Mouse (Mus musculus) midbrain, embryonic 10.5 days (tissue): ENCODE measurements around the gene Capza2. TPM values are rescaled to one million over a fixed set of nuclear protein-coding genes. Genes with fewer than 3 reads are reported as not detected.
"Not testable (repeated sequence)": the region's sequence is repeated elsewhere in the genome, so short reads cannot be mapped to it uniquely, and the experiment has no call there.

Experiments used
- DNase-seq: peaks from one replicate; pipeline ENCODE4 v3.0.0-alpha.2; 2017; ENCODE audit warnings: low spot score
- H3K27ac ChIP-seq: fragments of 300-500 bp; sonication (generic); replicated peaks from 2 replicates; pipeline ENCODE4 v1.5.1; 2016; ENCODE audit warnings: mild to moderate bottlenecking
- H3K27me3 ChIP-seq: fragments of 300-500 bp; sonication (generic); 2 replicates; pipeline ENCODE4 v1.6.1; 2016; ENCODE audit warnings: low read depth, mild to moderate bottlenecking; ENCODE audit not compliant: poor library complexity, severe bottlenecking
- H3K36me3 ChIP-seq: fragments of 300-500 bp; sonication (generic); 2 replicates; pipeline ENCODE4 v1.6.1; 2016; ENCODE audit warnings: mild to moderate bottlenecking, moderate library complexity
- H3K4me1 ChIP-seq: fragments of 300-500 bp; sonication (generic); 2 replicates; pipeline ENCODE4 v1.6.1; 2016
- H3K4me3 ChIP-seq: fragments of 300-500 bp; sonication (generic); 2 replicates; pipeline ENCODE4 v1.5.1; 2016; ENCODE audit warnings: mild to moderate bottlenecking, moderate library complexity
- H3K9me3 ChIP-seq: fragments of 300-500 bp; sonication (generic); replicated peaks from 2 replicates; pipeline ENCODE4 v1.6.1; 2016; ENCODE audit warnings: mild to moderate bottlenecking
- WGBS: fragments of 180-500 bp; shearing (Covaris S2); methylation state at CpG from one replicate; pipeline ENCODE4 v1.1.7; 2016; 5-methylcytosine and 5-hydroxymethylcytosine counted together
- polyA plus RNA-seq: library from polyadenylated mRNA; unstranded; fragments of >200 nt; fragmentation: Nextera tagmentation; extraction: Ambion mirVana; gene quantifications from 2 replicates; pipeline ENCODE4 v1.2.1, GENCODE M21; 2016

Gene Capza2
- polyA plus RNA-seq, 1 experiment from 2014 or later: 228 TPM

DNA sequence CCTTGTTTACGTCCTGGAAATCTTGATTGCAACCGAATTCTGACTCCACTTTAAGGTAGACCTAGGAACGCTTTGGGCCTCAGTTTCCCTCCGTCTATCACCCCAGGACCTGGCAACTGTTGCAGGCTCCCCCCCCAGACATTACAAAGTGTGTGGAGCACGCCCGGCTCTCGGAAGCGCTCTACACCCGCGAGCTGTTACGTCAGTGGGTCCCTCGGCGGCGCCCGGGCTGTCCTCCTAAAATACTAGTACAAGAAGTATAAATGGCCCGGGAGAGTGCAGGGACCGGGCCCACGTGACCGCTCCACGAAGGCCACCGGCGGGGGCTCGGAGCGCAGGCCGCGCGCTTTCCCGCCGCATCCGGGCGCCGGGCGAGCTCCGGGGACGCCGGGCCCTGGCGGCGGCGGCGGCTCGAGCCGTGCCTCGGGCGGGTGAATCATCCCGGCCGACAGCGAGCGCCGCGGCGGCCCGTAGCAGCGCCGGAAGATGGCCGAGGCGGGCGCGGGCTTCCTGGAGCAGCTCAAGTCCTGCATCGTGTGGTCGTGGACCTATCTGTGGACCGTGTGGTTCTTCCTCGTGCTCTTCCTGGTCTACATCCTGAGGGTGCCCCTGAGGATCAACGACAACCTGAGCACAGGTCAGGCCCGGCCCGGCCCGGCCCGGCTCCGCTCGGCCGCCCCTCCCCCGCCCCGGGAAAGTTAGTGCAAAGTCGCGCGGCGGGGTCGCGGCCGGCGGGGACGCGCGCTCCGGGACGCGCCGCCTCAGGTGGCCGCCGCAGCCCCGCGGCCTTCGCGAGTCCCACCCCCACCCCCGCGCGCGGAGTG lies 57.9 kb downstream of the Capza2 start:
- Histone ChIP-seq H3K27ac (peak overlapping the region; percentile 94), H3K9me3 (no peaks in the 10 kb centered on the region), H3K4me1 (peaks cover 23% of the 10 kb centered on the region), H3K4me3 (peak overlapping the region; percentile 85), H3K27me3 (peaks cover 4% of the 10 kb centered on the region; the same call in 1 of the 2 replicates), H3K36me3 (0 out of 2 replicates have a peak, but pooled peaks cover 5% of the 10 kb centered on the region)
- DNase-seq: peak; percentile 77
- WGBS: under 1% methylated on average over 71 of the region's 97 CpGs

DNA sequence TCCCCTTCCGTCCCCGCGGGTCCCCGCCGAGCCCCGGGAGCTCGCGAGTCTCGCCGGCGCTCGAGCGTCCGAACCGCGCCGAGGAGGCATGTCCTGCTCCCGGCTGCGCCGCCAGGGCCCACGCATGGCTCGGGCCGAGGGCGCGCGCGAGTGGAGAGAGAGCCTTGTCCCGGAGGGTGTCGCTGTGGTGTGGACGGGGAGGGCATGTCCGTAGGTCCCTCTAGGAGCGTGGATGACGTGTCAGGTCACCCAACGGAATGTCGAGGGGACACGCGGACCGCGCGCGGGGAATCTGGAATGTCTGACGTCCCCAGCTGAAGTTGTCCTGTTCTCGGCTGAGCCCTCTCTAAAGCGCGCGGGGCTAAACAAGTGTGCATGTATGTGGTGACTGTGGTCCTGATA lies 58.5 kb downstream of the Capza2 start:
- DNase-seq: peak; percentile 69
- 0% methylated on average over 45 of the region's 46 CpGs for WGBS
- H3K9me3 ChIP-seq: no peaks in the 10 kb centered on the region
- peak overlapping the region; percentile 94 for H3K27ac ChIP-seq
- peaks cover 4% of the 10 kb centered on the region; the same call in 1 of the 2 replicates for H3K27me3 ChIP-seq
- peak overlapping the region; percentile 85 for H3K4me3 ChIP-seq
- H3K36me3 ChIP-seq: 0 out of 2 replicates have a peak, but pooled peaks cover 5% of the 10 kb centered on the region
- H3K4me1 ChIP-seq: peaks cover 23% of the 10 kb centered on the region

DNA sequence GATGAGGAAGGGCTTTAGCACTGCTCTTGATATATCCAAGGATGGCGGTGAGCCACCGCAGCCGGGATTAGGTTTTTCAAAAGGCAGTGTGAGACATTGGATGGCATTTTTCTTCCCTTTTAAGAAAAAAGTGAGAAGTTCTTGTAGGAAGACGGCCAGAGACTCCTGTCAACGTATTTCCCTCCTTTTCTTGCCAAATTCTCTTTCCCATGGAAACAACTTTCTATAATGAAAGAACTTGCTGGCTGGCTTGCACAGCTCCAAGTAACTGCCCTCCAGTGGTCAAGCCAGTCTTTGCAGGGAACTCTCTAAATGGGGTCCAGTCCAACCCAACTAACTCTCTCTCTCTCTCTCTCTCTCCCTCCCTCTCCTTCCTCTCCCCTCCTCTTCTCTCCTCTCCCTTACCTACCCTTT lies 60.3 kb downstream of the Capza2 start:
- peak; percentile 56 for DNase-seq
- peaks cover 4% of the 10 kb centered on the region; the same call in 1 of the 2 replicates for H3K27me3 ChIP-seq
- no peak overlapping the region for H3K4me3 ChIP-seq
- H3K9me3 ChIP-seq: no peaks in the 10 kb centered on the region
- WGBS: 55% methylated on average over 5 of the region's 5 CpGs
- H3K27ac ChIP-seq: no peak overlapping the region
- H3K36me3 ChIP-seq: 0 out of 2 replicates have a peak, but pooled peaks cover 5% of the 10 kb centered on the region
- peaks cover 26% of the 10 kb centered on the region for H3K4me1 ChIP-seq

DNA sequence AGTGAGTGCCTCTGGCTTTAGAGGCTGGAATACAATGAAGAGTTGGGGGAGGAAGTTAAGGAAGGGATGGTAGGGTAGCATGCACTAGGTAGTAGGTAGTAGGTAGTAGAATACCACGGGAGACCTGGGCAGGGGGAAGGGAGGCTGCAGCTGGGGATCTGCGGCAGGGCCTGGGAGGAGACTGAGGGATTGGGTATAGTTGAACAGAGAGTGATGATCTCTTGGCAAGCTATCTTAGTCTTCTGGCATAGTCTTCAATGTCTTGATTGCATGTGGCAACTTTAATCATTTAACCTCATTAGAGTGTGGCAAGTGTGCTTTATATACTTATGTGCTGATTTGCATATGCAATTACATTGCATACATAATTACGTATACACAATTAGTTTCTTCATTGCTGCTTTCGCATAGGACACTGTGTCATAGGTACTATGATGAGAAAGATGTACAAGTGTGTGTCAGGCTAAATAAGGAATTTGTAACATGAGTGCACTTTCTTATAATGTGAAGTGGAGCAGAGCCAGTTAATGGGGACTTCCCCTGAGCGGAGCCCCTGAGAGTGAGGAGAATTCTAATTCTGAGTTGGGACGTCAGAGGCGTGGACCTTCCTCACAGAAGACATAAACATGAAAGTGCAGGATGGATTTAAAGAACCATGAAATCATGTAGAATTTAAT lies 65.0 kb downstream of the Capza2 start:
- Histone ChIP-seq H3K4me1 (peaks cover 9% of the 10 kb centered on the region), H3K27ac (no peak overlapping the region), H3K36me3 (0 out of 2 replicates have a peak, but pooled peaks cover 5% of the 10 kb centered on the region), H3K9me3 (no peaks in the 10 kb centered on the region), H3K27me3 (no peaks in the 10 kb centered on the region), H3K4me3 (no peak overlapping the region)
- DNase-seq: no peak
- 75% methylated on average over 7 of the region's 7 CpGs for WGBS

DNA sequence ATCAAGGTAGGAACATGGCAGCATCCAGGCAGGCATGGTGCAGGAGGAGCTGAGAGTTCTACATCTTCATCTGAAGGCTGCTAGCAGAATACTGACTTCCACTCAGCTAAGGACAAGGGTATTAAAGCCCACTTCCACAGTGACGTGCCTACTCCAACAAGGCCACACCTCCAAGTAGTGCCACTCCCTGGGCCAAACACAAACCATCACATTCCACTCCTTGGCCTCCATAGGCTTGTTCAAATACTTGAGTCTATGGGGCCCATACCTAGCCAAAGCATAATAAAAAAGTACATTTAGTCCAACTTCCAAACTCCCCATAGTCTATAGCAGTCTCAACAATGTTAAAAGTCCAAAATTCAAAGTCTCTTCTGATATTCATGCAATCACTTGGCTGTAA lies 68.0 kb downstream of the Capza2 start:
- not testable (repeated sequence) for DNase-seq, H3K9me3 ChIP-seq, H3K27ac ChIP-seq, H3K4me3 ChIP-seq, H3K4me1 ChIP-seq, H3K36me3 ChIP-seq, H3K27me3 ChIP-seq
- 73% methylated on average over 1 of the region's 1 CpGs for WGBS

DNA sequence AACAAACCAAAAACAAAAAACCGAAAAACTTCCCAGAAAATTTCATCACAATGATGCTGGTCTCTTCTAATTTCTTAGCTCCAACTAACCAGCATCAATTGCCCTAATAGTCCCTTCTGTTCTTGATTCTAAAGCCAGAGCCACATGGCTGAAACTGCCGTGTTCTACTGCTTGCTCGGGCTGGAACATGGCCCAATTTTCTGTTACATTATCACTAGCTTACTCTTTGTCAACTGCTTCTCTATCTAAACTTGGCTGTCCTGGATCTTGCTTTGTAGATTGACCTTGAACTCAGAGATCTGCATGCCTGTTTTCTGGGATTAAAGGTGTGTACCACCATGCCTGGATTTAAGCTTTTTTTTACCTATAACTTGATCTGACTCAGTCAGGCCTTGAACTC lies 69.9 kb downstream of the Capza2 start:
- H3K27me3 ChIP-seq: no peaks in the 10 kb centered on the region
- no peaks in the 10 kb centered on the region for H3K36me3 ChIP-seq
- H3K4me1 ChIP-seq: peaks cover 3% of the 10 kb centered on the region; the same call in 1 of the 2 replicates
- no peak overlapping the region for H3K27ac ChIP-seq
- H3K9me3 ChIP-seq: no peaks in the 10 kb centered on the region
- WGBS: 96% methylated on average over 3 of the region's 3 CpGs
- DNase-seq: no peak
- H3K4me3 ChIP-seq: no peak overlapping the region

Other genes starting within 250 kb of the Capza2 start
- 0.86 and 0.95 TPM in 2 replicates for gene Met, start 172.4 kb upstream of the Capza2 start, polyA plus RNA-seq
- 23.8 and 31.3 TPM in 2 replicates for gene St7, start 56.7 kb downstream of the Capza2 start, polyA plus RNA-seq